Mouse (Mus musculus): ENCODE measurements at regions not wholly inside any gene's neighbourhood (a gene's known extent, or its start where the extent isn't known, plus 50 kb on each side); places are given as distances from the start of the nearest gene placed in this dataset.

DNA sequence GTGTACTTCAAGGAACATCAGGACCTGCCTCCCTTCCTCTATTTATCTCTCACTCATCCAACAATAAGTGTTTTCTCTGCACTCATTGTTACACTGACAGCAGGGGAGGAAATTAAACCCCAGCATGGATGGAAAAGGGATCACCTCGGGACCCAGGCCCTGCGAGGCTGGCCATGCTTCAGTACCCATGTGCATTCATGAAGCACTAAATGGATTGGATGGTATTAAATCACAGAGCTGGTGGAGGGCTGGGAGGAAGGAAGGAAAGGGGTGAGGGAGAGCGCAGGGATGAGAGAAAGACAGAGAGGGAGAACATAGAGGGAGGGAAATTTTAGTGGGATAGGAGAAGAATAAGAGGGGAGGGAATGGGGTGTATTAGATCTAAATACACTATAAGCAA, 59.7 kb upstream of the Ppm1h start:
- TF ChIP-seq POLR2A (IDR thresholded peaks at IDR 0.05; ENCODE audit: low read depth, low read length) (no peak), CTCF (IDR thresholded peaks at IDR 0.05; ENCODE audit: borderline replicate concordance, insufficient read depth, low read length) (no peak)
